Mouse (Mus musculus) bone marrow, adult 2 months (tissue): ENCODE results near the gene P4htm. TPM values are rescaled to one million over a fixed set of nuclear protein-coding genes. Genes with fewer than 3 reads are reported as not detected.

Source experiments
- H3K27ac ChIP-seq: fragments of 200-500 bp; 2 replicates; pipeline ENCODE4 v1.5.1; 2012; ENCODE audit warnings: low read depth, mild to moderate bottlenecking, control low read depth, inconsistent platforms, low read length; ENCODE audit not compliant: control insufficient read depth, poor library complexity, insufficient read depth
- H3K4me1 ChIP-seq: fragments of 200-500 bp; 2 replicates; pipeline ENCODE4 v1.6.1; 2011; ENCODE audit warnings: low read length; ENCODE audit not compliant: control insufficient read depth, insufficient read depth
- H3K4me3 ChIP-seq: fragments of 200-500 bp; replicated peaks from 2 replicates; pipeline ENCODE3; 2011; ENCODE audit warnings: mild to moderate bottlenecking, low read depth, low read length, control low read depth; ENCODE audit not compliant: control insufficient read depth
- CTCF ChIP-seq: fragments of 200-500 bp; IDR thresholded peaks from 2 replicates; pipeline ENCODE4 v1.5.1; 2011; ENCODE audit warnings: low read length, control low read depth; ENCODE audit not compliant: control insufficient read depth, insufficient read depth
- POLR2A ChIP-seq: fragments of 200-500 bp; IDR thresholded peaks from 2 replicates; pipeline ENCODE4 v1.6.1; 2011; ENCODE audit warnings: low read depth, mild to moderate bottlenecking, control low read depth, low read length, borderline replicate concordance; ENCODE audit not compliant: control insufficient read depth
- WGBS: fragments of 180-500 bp; shearing (Covaris S2); methylation state at CpG from one replicate; pipeline ENCODE4 v1.1.7; 2018; 5-methylcytosine and 5-hydroxymethylcytosine counted together
- polyA plus RNA-seq: library from polyadenylated mRNA; stranded (reverse); fragments of >200 nt; gene quantifications from 2 replicates; pipeline ENCODE4 v1.2.4, GENCODE M21; 2011; ENCODE audit warnings: low replicate concordance; ENCODE audit not compliant: missing spikeins, insufficient read depth, insufficient read length

P4htm gene
- polyA plus RNA-seq, 1 experiment = 1.4 TPM

- no peak overlapping the region for H3K27ac ChIP-seq
- 78% methylated on average over 12 of the region's 12 CpGs for WGBS
- H3K4me1 ChIP-seq = peaks cover 4% of the 10 kb centered on the region
- H3K4me3 ChIP-seq = no peak overlapping the region
- TF ChIP-seq CTCF = no peak
- TF ChIP-seq POLR2A = no peak
Measured at GRCm38 (mm10) chr9:108574921-108575320, 22.5 kb downstream of the P4htm start.

- peak; percentile 54; the same call in 1 of the 2 replicates for TF ChIP-seq CTCF
- TF ChIP-seq POLR2A = no peak
- Histone ChIP-seq H3K4me3 (no peak overlapping the region), H3K27ac (no peak overlapping the region), H3K4me1 (peaks cover 4% of the 10 kb centered on the region)
- 75% methylated on average over 26 of the region's 26 CpGs for WGBS
Measured at GRCm38 (mm10) chr9:108573774-108574690, 23.4 kb downstream of the P4htm start.

- Histone ChIP-seq H3K4me1 (peaks cover 6% of the 10 kb centered on the region; the same call in 1 of the 2 replicates), H3K27ac (no peak overlapping the region), H3K4me3 (no peak overlapping the region)
- 78% methylated on average over 10 of the region's 10 CpGs for WGBS
- no peak for TF ChIP-seq CTCF
- no peak for TF ChIP-seq POLR2A
Measured at GRCm38 (mm10) chr9:108572321-108572720, 25.1 kb downstream of the P4htm start.

GRCm38 (mm10) chr9:108571401-108571973, 26.0 kb downstream of the P4htm start:
- TF ChIP-seq POLR2A (no peak), CTCF (no peak)
- WGBS = 91% methylated on average over 16 of the region's 16 CpGs
- H3K27ac ChIP-seq = no peak overlapping the region
- H3K4me3 ChIP-seq = no peak overlapping the region
- peaks cover 6% of the 10 kb centered on the region; the same call in 1 of the 2 replicates for H3K4me1 ChIP-seq

GRCm38 (mm10) chr9:108570207-108570896, 27.1 kb downstream of the P4htm start:
- TF ChIP-seq POLR2A (no peak), CTCF (peak; percentile 87)
- under 1% methylated on average over 40 of the region's 40 CpGs for WGBS
- H3K4me1 ChIP-seq = peaks cover 10% of the 10 kb centered on the region; the same call in 1 of the 2 replicates

GRCm38 (mm10) chr9:108569381-108570206, 27.9 kb downstream of the P4htm start, which contains the start of gene Dalrd3:
Gene Dalrd3, plus strand, starts transcription at chr9:108569886.
- WGBS = 3% methylated on average over 42 of the region's 42 CpGs
- Histone ChIP-seq H3K4me1 (peaks cover 10% of the 10 kb centered on the region; the same call in 1 of the 2 replicates), H3K4me3 (peak within 1 kb of the TSS; percentile 86), H3K27ac (peak within 1 kb of the TSS; percentile 65)
- TF ChIP-seq CTCF = no peak
- peak; percentile 51; the same call in 1 of the 2 replicates for TF ChIP-seq POLR2A

More at GRCm38 (mm10) chr9:108570207-108570896, 27.1 kb downstream of the P4htm start:
- peak overlapping the region; percentile 86 for H3K4me3 ChIP-seq
- H3K27ac ChIP-seq = peak overlapping the region; percentile 65

- Histone ChIP-seq H3K4me3 (peak overlapping the region; percentile 98), H3K27ac (peak overlapping the region; percentile 94), H3K4me1 (peaks cover 10% of the 10 kb centered on the region; the same call in 1 of the 2 replicates)
- 39% methylated on average over 17 of the region's 17 CpGs for WGBS
- no peak for TF ChIP-seq POLR2A
- TF ChIP-seq CTCF = no peak
Measured at GRCm38 (mm10) chr9:108568511-108568921, 29.0 kb downstream of the P4htm start.
